Comparison of ENCODE assay signal across 10 mouse cellular contexts in the genomic region with DNA sequence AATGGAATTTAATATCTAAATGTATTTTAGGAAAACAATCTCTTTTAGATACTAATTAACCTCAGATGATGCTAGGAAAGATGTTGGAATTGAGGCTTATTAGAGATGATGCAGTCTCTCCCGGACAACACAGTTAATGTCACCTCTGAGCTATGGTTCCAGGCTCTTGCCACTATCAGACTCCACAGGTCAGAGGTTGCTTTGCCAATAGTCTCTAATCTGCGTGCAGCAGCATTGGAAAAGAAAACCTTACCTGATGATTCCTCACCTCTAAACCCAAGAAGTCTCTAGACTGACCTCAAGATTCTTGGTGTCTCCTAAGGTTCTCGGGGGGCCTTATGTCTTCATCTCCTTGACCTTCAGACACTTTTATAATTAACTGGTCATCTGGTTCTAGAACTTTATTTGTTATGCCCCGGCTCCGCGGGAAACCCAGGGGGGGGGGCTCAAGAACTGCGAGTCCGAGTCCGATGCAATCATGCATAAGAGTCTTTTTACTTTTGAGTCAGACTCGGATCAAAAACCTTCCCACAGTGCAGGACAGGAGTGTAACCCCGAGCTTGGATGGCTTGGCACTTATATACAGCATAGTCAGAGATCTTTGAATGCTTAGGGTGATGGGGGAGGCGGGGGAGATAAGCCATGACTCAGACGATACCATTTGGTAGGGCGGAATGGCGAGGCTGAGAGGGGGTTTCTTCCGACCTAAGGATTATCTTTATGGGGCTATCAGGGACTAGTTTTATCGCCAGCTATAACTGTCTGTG.
DNase-seq lines count a peak whose midpoint lies in the region; ATAC-seq lines count a peak whose summit lies in the region.
"Had no signal": no experiment of that assay in that cellular context is flagged by ENCODE, and none has a peak within 500 bp of the region (broad histone marks: within the 10 kb centered on the region; RNA-seq: fewer than 3 reads in every experiment).

No protein-coding gene starts in this region.

- peaks cover 4 to 9% of the 10 kb centered on the region in 2 experiments; a peak in 3 of 4 replicates for H3K4me1 ChIP-seq in heart, embryonic 14.5 days (ENCODE audit: control insufficient read depth in 2 of 2, insufficient read depth in 2 of 2, low read length in 2 of 2)
- no peaks in the 10 kb centered on the region; the same call in 1 of the 2 replicates for H3K4me1 ChIP-seq in embryonic facial prominence, embryonic 12.5 days
- 0 out of 2 replicates have a peak, but pooled peaks cover 7% of the 10 kb centered on the region for H3K4me1 ChIP-seq in hindbrain, embryonic 14.5 days (replicated peaks; ENCODE audit: control insufficient read depth, insufficient read depth, low read length)
- H3K4me1 ChIP-seq in midbrain, embryonic 10.5 days, result peaks cover 13% of the 10 kb centered on the region

- peak overlapping the region in 1 of 2 experiments; percentile 59; a peak in 2 of 4 replicates for H3K27ac ChIP-seq in heart, embryonic 14.5 days (replicated peaks in 1 of 2; ENCODE audit: control insufficient read depth in 1 of 2, insufficient read depth in 1 of 2, low read depth in 2 of 2, low read length in 2 of 2)
- no peak overlapping the region for H3K27ac ChIP-seq in embryonic facial prominence, embryonic 12.5 days
- no peak overlapping the region for H3K27ac ChIP-seq in hindbrain, embryonic 14.5 days
- no peak overlapping the region for H3K27ac ChIP-seq in midbrain, embryonic 10.5 days (replicated peaks)
- H3K27ac ChIP-seq: gastrocnemius, adult 2 months had no signal

- peak overlapping the region; percentile 34 to 39 for H3K4me3 ChIP-seq in heart, embryonic 14.5 days (ENCODE audit: control insufficient read depth in 1 of 2, insufficient read depth in 1 of 2, low read depth in 1 of 2, low read length in 2 of 2)
- peak overlapping the region; percentile 1 for H3K4me3 ChIP-seq in embryonic facial prominence, embryonic 12.5 days
- H3K4me3 ChIP-seq in hindbrain, embryonic 14.5 days (replicated peaks; ENCODE audit: low read length), result peak overlapping the region; percentile 16
- H3K4me3 ChIP-seq in midbrain, embryonic 10.5 days, result peak overlapping the region; percentile 44
- H3K4me3 ChIP-seq: gastrocnemius, adult 2 months had no signal

- ATAC-seq in heart, embryonic 14.5 days (ENCODE audit: insufficient number of reproducible peaks, insufficient read depth, low FRiP score, low read depth), result peak; percentile 50; the same call in 1 of the 2 replicates
- no peak for ATAC-seq in embryonic facial prominence, embryonic 12.5 days (ENCODE audit: insufficient number of reproducible peaks, insufficient read depth, low FRiP score, low TSS enrichment)
- ATAC-seq in hindbrain, embryonic 14.5 days (ENCODE audit: low FRiP score), result no peak

- no peaks in the 10 kb centered on the region for H3K9me3 ChIP-seq in heart, embryonic 14.5 days (ENCODE audit: control insufficient read depth, low read length)
- H3K9me3 ChIP-seq in embryonic facial prominence, embryonic 12.5 days, result no peaks in the 10 kb centered on the region
- H3K9me3 ChIP-seq in hindbrain, embryonic 14.5 days (ENCODE audit: control insufficient read depth, low read length), result no peaks in the 10 kb centered on the region
- H3K9me3 ChIP-seq in midbrain, embryonic 10.5 days (replicated peaks), result no peaks in the 10 kb centered on the region

- no peaks in the 10 kb centered on the region for H3K36me3 ChIP-seq in heart, embryonic 14.5 days (ENCODE audit: control insufficient read depth, insufficient read depth, low read length)
- H3K36me3 ChIP-seq in embryonic facial prominence, embryonic 12.5 days, result no peaks in the 10 kb centered on the region
- H3K36me3 ChIP-seq in hindbrain, embryonic 14.5 days (replicated peaks; ENCODE audit: control insufficient read depth, insufficient read depth), result no peaks in the 10 kb centered on the region
- H3K36me3 ChIP-seq in midbrain, embryonic 10.5 days, result no peaks in the 10 kb centered on the region

- H3K9ac ChIP-seq in heart, embryonic 14.5 days (ENCODE audit: low read length), result peak overlapping the region; percentile 64
- H3K9ac ChIP-seq in embryonic facial prominence, embryonic 12.5 days, result no peak overlapping the region
- 0 out of 2 replicates have a peak overlapping the region, but pooled peaks have one; percentile 13 for H3K9ac ChIP-seq in hindbrain, embryonic 14.5 days

- no peak for DNase-seq in heart, adult 8-10 months (ENCODE audit: low spot score)
- DNase-seq in hindbrain, embryonic 14.5 days (ENCODE audit: low spot score), result no peak
- no peak for DNase-seq in midbrain, embryonic 10.5 days (ENCODE audit: low spot score)
- DNase-seq in cerebellum, postnatal 4 days (ENCODE audit: low spot score in 2 of 2), result no peak
- no peak for DNase-seq in cerebellum, adult 9-10 months
- no peak for DNase-seq in cerebellum, adult 18-20 months
- DNase-seq: gastrocnemius, adult 2 months; lung, postnatal 10 days had no signal

- H3K4me2 ChIP-seq in heart, embryonic 14.5 days (ENCODE audit: low read length), result peak overlapping the region; percentile 71
- H3K4me2 ChIP-seq in embryonic facial prominence, embryonic 12.5 days (replicated peaks), result peak overlapping the region; percentile 32
- H3K4me2 ChIP-seq in hindbrain, embryonic 14.5 days (replicated peaks), result peak overlapping the region; percentile 47

- WGBS in heart, embryonic 14.5 days, result 7% methylated on average over 17 of the region's 17 CpGs
- 8% methylated on average over 17 of the region's 17 CpGs for WGBS in embryonic facial prominence, embryonic 12.5 days
- WGBS in hindbrain, embryonic 14.5 days, result 9% methylated on average over 17 of the region's 17 CpGs
- 7% methylated on average over 17 of the region's 17 CpGs for WGBS in midbrain, embryonic 10.5 days

- H3K27me3 ChIP-seq in heart, embryonic 14.5 days (ENCODE audit: control insufficient read depth, insufficient read depth, low read length), result no peaks in the 10 kb centered on the region
- peaks cover 3% of the 10 kb centered on the region; the same call in 1 of the 2 replicates for H3K27me3 ChIP-seq in embryonic facial prominence, embryonic 12.5 days
- no peaks in the 10 kb centered on the region; the same call in none of the 2 replicates for H3K27me3 ChIP-seq in hindbrain, embryonic 14.5 days (ENCODE audit: control insufficient read depth, insufficient read depth, low read length)
- H3K27me3 ChIP-seq in midbrain, embryonic 10.5 days (ENCODE audit: low read depth, poor library complexity, severe bottlenecking), result peaks cover 43% of the 10 kb centered on the region
